Mouse (Mus musculus): ENCODE measurements at regions not wholly inside any gene's neighbourhood (a gene's known extent, or its start where the extent isn't known, plus 50 kb on each side); places are given as distances from the start of the nearest gene placed in this dataset.

DNA sequence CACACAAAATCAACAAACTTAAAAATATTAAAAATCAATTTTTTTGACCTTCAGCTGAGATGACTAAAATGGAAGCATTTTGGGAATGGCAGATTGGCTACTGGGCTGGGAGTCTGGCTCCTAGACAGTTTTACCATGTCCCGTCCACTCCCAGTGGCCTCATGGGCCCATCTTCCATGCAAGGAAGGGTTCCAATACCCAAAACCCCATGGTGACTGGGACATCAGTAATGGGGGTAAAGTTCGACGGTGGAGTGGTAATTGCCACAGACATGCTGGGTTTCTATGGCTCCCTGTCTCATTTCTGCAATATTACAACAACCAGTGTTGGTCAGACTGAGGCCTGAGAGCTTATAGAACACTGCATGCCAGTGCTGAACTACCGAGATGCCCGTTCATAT is 82.2 kb downstream of the Il20rb start:
- no peak for TF ChIP-seq CTCF (IDR thresholded peaks at IDR 0.05; ENCODE audit: low read depth, low read length)
- TF ChIP-seq POLR2A (IDR thresholded peaks at IDR 0.05; ENCODE audit: extremely low read depth, insufficient read depth, low read length): no peak
